Mouse (Mus musculus) heart, adult 2 months (tissue): ENCODE data around the gene Slc25a4.

Experiments used
- CTCF ChIP-seq: fragments of 200-600 bp; IDR thresholded peaks from 2 replicates; pipeline ENCODE4 v1.8.1; 2022; ENCODE audit warnings: antibody characterized with exemption, mild to moderate bottlenecking, moderate library complexity
- POLR2A ChIP-seq: fragments of 200-500 bp; IDR thresholded peaks from 2 replicates; pipeline ENCODE4 v1.6.1; 2011; ENCODE audit warnings: mild to moderate bottlenecking, low read depth, low read length, control low read depth; ENCODE audit not compliant: insufficient read depth

GRCm38 (mm10) chr8:46251561-46251960 is 40.5 kb upstream of the Slc25a4 start:
- TF ChIP-seq CTCF (no peak), POLR2A (no peak)
